Mouse (Mus musculus) layer of hippocampus, adult 11-12 months (tissue): ENCODE measurements around the gene Degs2.
"Not testable (repeated sequence)": the region's sequence is repeated elsewhere in the genome, so short reads cannot be mapped to it uniquely, and the experiment has no call there.

Experiments used
- DNase-seq: peaks from one replicate; pipeline ENCODE4 v3.0.0; 2022; ENCODE audit warnings: low spot score

The Degs2 gene

DNA sequence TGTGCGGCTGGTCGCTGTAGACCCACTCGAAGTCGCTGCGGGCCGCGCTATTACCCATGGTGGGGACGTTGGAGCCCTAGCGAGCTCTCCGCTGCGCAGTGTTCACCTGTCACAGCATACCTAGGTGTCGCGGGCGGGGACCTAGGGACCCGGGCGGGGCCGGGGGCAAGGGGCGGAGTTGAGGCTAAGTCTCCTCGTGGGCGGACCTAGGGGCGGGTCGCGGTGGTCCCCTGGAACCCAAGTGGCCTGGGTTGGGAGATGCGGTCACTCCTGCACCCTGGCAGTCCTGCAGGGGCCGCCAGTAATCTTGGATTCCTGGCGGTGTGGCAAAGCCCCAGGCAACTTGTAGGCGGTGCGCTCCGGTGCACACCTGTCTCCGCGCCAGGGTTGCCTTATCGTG lies at the start of gene Degs2:
Gene Degs2, minus strand, starts transcription at position 131 of the 400 bp plus-strand sequence.
- DNase-seq, result no peak

DNA sequence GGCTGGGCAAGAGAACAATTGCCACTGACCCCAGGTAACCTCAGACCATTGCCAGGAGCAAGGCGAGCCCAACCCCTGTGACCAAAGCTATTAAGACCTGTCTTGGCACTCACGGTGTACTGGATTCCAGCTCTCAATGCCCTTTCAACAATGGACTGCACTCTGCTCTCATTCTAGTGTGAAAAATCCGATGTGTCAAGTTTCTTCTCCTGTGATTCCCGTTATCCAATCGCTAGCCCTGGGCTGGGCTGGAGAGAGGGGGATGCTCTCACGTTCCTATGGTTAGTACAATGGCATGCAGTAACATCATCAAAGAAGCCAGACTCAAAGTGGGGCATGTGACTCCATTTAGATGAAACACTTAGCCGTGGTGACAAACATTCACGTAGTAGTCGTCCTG lies 49.7 kb upstream of the Degs2 start:
- DNase-seq, result no peak

DNA sequence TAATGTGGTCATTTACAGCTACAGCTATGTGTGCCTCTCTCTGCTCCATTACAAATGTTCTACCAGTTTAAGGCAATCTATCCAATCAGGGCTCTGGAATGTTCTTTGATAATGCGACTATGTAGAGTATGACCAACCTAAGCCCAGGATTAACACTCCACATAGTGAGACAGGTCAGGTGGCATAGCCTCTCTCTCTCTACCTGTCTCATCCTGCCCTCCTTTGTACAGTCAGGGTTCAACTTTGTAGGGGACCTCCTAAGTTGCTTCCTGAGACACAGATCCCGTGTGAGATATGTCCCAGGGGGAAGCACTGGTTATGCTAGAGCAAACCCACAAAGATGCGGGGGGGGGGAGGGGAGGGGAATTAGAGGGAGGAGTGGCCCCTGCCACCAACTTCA lies 48.1 kb upstream of the Degs2 start:
- no peak for DNase-seq

DNA sequence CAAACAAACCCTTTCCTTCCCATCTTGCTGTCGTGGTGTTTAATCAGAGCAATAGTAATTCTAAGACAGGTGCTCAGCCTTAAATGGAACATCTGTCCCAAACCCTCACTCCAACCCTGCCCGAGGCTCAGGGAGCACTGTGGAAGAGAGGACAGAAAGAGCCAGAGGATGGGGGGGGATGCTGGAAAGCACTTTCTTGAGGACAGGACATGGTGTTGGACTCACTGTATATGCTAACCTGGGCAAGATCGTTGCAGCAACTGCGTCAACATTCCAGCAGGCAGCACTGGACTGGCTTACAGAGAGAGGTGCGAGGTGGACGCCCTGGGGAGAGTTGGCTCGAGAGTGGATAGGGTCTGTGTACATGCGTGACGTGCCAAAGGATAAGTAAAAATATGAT lies 47.3 kb upstream of the Degs2 start:
- DNase-seq, result no peak

DNA sequence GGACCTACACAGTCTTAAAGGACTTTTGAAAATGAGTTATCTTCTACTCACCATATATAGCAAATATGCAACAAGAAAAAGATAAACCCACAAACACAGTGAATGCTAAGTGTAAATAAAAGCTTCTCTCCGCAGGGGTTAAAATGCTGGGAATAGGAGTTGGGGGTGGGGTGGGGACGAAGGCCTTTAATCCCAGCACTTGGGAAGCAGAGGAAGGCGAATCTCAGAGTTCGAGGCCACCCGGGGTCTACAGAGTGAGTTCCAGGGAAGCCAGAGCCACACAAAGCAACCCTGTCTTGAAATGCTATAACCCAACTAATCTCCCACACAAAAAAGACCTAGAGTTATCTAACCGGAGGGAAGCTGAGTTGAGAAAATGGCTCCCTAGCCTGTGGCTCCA lies 46.9 kb upstream of the Degs2 start:
- no peak for DNase-seq

DNA sequence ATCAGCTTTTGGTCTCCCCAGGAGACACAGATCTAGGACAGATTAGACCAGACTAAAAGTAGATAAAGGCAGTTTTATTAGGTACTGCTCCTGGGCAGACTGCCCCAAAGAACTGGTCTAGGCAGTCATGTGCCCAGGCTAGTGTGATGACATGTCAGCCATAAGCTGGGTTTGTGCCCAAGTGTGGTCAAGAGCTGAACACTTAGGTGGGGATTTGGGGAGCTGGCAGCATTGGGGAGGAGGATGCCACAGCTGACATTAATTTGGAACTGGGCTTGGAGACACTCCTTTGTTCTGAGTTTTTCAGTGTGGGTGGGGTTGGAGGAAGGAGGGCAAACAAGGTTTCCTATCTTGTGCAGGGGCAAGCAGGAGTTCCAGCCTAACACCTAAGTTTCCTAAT lies 43.9 kb upstream of the Degs2 start:
- DNase-seq, result no peak

DNA sequence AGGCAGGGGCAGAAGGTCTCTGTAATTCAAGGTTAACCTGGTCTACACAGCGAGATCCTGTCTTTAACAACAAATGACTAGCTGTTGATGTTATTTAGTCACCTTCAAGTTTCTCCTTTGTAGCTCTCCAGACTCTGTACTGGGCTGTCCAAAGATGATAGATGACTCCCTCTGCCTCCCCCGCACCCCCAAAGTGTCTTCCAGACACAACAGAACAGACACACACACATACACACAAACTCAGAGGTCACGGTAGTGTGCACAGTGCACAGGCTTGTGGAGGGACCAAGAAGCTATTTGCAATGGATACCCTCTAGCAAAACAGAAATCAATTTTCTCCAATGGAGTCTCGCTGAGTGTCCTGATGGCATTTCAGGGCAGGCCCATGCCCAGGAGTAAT lies 40.1 kb upstream of the Degs2 start:
- DNase-seq, result no peak

DNA sequence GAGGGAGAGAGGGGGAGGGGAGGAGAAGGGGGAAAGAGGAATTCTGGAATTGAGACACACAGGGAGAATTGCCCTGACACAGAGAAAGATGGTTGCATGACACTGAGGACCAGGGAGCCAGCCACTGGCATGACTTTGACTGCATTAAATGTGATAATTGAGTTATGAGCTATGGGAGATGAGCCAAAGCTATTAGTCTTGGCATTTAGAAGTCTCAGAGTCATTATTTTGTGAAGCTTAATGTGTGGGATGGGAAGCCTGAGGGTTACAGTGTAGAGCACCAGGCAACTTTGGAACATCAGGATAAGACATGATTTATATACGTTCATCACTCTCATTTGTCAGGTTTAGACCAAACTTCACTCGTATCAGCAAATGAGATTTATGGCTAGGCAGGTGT lies 39.4 kb upstream of the Degs2 start:
- no peak for DNase-seq

DNA sequence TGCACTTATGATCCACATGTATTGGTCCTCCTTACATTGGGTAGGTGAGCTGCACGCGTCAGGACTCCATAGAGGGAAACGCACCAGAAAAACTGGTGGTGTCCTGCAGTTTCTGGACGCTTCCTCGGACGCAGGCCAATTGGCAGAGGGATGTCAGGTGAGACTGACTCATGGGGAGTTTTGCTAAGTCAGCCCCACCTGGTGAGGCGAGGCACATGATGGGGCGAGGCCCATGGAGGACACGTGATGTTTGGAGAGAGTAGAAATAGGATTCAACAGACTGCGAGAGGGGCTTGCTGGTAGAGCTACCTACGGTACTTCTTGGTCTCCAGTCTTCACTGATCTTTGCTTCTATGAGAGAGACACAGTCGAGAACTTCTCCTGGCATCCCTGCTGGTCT lies 36.6 kb upstream of the Degs2 start:
- no peak for DNase-seq

DNA sequence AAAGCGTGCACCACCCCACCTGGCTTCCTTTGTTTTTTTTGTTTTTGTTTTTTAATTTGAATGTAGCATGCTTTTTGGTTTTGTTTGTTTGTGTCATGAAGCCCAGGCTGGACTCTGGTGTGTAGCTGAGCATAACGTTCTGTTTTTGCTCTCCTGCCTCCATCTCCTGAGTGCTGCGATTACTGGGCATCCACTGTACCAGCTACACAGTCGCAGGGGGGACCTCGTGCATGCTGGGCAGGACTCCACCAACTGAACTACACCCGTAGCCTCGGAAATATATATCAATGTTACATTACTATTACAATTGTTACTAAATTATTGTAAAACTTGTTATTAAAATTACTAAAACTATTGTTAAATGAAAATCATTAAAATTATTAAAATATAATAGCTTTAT lies 35.7 kb upstream of the Degs2 start:
- no peak for DNase-seq

DNA sequence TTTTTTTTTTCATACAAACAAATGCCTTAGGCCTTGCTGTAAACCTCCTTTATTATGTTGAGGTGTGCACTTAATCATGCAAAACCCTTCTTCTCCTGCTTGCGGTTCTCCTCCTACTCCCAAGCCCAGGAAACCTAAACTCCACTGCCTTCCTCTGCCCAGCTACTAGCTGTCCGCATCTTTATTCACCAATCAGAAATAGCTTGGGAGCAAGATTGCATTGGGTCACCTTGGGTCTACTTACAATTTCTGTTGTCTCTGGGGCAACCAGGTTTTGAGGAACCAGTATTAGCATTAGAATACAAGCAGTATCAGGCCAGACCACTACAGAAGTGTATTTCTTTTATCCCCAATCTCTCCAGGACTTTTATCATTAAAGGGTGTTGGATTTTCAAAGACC lies 32.3 kb upstream of the Degs2 start:
- no peak for DNase-seq

DNA sequence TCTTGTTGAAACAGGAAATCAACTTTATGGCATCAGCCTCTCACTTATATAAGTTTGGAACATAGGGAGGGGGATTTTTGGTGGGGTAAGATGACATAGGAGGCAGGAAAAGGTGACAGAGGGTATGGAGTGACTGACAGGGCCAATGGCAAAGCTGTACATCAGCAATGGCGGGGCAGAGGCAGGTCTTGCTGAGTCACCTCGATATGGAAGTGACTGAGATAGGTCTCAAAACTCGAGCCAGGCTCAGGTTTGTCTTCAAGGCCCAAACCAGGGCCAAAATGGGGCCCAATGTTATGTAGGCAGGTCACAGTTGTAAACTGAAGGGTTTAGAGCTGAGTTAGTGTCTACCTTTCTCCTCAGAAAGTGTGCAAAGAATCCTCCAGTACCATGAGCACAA lies 21.7 kb upstream of the Degs2 start:
- DNase-seq, result no peak

DNA sequence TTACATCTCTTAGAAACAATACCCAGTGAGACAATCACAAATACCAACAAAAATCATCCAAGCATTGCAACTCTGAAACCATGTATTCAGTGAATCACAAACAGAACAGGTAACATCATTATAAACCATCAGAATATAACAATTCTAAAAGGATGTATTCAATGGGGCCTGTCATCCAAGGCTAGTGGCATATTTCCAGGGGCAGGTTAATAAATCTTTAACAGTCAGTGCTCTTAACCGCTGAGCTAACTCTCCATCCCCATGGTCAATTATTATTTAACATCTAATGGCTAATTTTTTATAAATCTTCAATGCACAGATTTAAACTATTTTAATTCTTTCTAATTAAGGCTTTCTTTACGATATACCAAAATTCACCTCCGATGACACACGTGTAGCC lies 20.3 kb upstream of the Degs2 start:
- no peak for DNase-seq

DNA sequence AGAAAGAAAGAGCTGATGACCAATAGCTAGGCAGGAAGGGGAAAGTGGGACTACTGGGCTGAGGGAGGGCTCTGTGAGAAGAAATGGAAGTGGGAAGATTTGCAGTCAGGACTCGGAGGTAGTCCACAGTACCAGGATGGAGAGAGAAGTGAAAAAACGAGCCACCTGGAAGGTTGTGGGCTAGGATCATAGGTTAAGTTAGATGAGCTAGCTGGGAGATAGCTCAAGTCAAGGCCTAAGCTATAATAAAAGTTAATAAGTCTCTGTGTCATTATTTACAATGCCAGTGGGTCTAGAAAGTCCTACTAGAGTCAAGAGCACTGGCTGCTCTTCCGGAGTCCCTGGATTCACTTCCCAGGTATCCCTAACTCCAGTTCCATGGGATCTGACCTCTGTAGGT lies 16.4 kb upstream of the Degs2 start:
- DNase-seq, result no peak

DNA sequence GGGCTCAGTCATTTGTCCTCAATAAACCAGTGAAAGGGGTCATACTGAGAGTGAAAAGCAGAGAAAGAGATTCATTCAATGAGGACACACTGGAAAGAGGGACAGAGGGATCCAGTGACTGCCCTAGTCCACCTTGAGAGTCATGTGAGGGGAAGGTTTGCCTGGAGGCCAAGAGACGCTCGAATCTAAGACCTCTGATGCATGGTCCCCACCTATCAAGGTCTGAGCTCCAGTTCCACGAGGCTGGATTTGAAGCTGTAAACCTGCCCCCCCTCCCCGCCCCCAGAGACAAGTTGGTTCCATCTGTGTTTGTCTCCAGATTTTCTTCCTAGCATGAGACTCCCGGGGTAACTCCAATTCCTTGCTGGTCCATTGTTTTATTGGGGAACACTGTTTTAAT lies 13.7 kb upstream of the Degs2 start:
- DNase-seq, result no peak

DNA sequence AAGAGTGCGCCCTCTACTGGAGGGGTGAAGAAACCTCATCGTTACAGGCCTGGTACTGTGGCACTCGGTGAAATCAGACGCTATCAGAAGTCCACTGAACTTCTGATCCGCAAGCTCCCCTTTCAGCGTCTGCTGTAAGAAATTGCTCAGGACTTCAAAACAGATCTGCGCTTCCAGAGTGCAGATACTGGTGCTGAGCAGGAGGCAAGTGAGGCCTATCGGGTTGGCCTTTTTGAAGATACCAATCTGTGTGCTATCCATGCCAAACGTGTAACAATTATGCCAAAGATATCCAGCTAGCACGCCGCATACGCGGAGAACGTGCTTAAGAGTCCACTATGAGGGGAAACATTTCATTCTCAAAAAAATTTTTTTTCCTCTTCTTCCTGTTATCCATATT lies 11.9 kb upstream of the Degs2 start:
- not testable (repeated sequence) for DNase-seq

DNA sequence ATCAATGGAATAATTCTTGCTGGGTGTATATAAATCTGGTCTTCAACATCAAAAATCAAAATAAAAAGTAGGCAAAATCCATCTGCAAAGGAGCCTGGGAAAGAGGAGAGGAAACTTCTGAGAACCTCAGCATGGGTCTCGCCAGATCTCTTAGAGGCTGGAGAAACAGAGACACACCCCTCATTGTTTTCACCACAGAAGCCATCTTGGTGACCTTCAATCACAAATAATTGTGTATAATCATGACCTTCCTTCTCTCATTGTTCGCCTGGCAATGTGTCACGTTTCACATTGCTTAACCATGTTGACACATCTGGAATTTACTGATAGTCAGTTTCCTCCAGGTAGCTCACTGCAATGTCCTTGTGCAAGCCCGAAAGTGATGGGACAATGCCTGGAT lies 10.4 kb upstream of the Degs2 start:
- DNase-seq, result no peak

DNA sequence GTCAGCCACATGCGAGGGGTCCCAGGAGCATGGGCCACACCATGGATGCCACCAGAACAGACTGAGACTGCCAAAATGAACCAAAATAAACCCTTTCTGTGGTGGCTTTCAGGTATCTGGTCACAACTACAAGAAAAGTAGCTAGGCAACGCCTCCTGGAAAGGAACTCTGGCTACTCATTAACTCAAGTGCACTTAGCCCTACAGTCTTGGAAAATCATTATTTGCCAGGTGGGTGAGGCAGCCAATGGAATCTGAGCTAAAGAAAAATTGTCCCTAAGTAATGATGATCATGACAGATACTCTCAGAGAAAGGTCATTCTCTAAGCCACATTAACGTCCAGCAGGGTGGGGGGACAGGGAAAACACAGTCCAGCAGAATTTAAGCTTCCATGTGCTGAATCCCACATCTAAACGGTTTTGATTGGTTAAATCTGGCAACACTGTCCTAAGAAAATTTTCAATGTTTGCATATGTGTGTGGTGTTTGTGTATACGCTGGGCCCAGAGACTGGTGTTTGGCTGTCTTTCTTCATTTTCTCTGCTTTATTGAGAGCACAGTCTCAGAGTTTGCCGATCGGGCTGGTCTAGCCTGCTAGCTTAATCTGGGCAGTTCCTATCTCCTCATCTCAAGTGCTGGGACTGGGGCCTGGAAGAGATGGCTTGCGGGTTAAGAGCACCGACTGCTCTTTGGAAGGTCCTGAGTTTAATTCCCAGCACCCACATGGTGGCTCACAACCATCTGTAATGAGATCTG lies 8.9 kb upstream of the Degs2 start:
- no peak for DNase-seq

DNA sequence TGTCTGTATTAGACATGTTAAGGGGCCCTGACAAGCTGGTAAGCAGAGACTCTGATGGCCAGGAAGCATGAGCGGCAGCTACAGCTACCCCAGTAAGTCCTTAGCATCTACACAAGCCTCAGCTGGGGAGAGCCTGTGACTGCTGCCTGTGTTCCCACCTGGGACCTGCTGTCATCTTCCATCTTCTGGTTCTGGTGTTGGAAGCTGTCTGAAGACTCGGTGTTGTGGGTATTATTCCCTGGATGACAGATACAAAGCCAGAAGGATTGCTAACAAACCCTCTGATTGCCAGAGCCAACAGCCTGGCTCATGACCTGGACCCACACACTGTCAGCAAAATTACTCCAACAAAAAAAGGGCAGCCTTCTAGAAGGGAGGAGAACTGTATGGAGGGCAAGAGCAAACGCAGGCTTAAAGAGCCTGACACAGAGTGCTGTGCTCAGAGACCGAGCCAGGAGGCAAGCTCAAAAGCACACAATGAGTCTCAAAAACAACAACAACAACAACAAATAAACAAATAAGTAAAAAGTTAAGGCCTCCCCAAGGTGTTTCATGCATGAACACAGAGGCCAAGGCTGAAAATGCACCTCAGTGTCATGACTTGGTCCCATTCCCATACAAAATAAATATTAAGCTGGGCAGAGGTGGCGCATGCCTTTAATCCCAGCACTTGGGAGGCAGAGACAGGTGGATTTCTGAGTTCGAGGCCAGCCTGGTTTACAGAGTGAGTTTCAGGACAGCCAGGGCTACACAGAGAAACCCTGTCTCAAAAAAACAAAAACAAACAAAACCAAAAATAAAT lies 8.1 kb upstream of the Degs2 start:
- DNase-seq, result no peak

DNA sequence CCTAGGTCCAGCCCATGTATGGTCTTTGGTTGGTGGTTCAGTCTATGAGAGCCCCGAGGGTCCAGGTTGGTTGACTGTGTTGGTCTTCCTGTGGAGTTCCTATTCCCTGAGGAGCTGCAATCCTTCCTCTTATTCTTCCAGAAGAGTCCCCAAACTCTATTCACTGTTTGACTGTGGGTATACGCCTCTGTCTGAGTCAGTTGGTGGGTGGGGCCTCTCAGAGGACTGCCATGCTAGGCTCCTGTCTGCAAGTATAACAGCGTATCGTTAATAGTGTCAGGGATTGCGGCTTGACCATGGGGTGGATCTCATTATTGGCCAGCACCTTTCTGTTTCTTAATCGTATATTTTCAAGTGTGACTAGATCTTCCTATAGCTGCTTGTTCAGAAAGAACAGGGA lies 7.3 kb upstream of the Degs2 start:
- no peak for DNase-seq

DNA sequence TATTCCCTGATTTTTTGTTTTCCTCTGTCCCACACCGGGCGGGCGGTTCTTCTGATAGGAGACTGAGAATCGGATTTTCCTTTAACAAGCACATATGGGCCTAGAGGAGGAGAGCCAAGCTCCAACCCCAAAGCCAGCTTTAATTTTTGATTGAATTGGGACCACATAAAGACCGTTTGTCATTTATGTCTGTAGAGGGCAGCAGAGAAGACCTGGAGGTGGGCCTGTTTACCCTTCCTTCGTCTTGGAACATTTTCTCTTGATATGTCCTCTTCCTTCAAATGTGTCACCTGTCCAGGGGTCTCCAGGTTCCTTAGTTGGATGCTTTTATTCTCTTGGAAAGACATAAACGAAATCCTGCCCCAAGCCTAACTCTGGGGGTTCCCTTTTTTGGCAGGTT lies 4.0 kb upstream of the Degs2 start:
- no peak for DNase-seq

DNA sequence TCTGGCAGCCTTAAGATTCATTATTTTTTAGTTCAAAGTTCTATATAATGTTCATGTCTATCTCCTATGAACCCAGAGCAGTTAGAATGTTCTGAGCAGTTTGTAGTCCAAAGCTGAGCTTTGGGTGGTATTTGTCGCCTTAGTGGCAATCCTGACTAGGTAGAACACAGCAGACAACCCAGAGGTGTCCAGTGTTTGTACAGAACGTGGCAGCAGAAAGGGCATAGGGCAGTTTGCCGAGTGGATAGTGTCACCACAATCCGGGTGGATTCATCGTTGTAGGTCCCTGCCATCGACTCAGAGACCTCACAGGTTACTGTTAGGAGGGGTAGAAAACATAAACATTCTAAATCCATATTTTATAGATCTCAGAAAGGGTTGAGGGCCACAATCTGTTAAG lies 3.4 kb upstream of the Degs2 start:
- no peak for DNase-seq

DNA sequence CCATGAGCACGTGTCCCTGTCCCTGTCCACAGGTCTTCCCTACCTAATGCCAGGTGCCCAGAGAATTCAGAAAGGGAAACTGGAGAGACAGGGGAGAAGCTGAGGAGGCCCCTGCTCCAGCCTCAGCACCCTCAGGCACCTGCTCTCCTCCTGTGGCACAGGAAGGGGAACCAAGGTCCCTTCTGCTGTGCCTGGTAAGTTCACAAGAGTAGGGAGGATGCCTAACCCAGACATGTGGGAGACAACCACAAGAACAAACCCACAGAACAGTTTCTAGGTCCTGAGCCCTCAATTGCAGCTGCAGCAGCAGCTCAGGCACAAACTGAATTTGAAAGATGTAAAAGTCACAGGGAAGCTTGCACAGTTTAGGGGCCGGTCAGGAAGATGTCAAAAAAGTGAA lies 894 bp downstream of the Degs2 start:
- DNase-seq, result no peak

DNA sequence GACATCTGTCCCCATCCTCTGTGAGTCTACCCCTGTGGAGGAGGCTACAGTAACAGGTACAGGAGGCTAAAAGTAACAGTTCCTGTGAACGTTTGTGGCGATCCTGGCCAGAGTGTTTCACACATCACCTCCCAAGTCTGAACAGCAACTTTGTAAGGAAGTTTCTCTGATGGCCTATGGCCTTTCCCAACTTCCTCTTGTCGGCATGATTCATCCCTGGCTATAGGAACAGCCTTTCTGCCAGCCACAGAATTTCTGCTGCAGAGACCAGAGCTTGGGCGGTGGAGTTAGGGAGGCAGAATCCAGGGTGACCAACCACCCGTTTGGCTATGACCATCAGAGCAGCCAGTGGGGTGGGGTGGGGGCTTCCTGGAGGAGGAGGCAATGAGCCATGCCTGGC lies 2.1 kb downstream of the Degs2 start:
- DNase-seq, result no peak
